Mouse (Mus musculus) thymus, adult 2 months (tissue): ENCODE data around the gene Bcas3. TPM values are rescaled to one million over a fixed set of nuclear protein-coding genes. Genes with fewer than 3 reads are reported as not detected.

Experiments used
- DNase-seq: peaks from one replicate; pipeline ENCODE4 v3.0.0; 2021
- H3K27ac ChIP-seq: fragments of 200-500 bp; 2 replicates; pipeline ENCODE4 v1.5.1; 2012; ENCODE audit warnings: low read length, control low read depth; ENCODE audit not compliant: control insufficient read depth, insufficient read depth
- H3K27me3 ChIP-seq: fragments of 200-500 bp; 2 replicates; pipeline ENCODE4 v1.6.1; 2012; ENCODE audit warnings: mild to moderate bottlenecking, low read length, moderate library complexity, mixed read lengths; ENCODE audit not compliant: control insufficient read depth, insufficient read depth
- H3K36me3 ChIP-seq: fragments of 200-500 bp; 2 replicates; pipeline ENCODE4 v1.6.1; 2012; ENCODE audit warnings: mild to moderate bottlenecking, low read length, moderate library complexity; ENCODE audit not compliant: control insufficient read depth, insufficient read depth
- H3K4me1 ChIP-seq: fragments of 200-500 bp; replicated peaks from 2 replicates; pipeline ENCODE4 v1.6.1; 2012; ENCODE audit warnings: low read length; ENCODE audit not compliant: control insufficient read depth, insufficient read depth
- H3K4me3 ChIP-seq: fragments of 200-500 bp; 2 replicates; pipeline ENCODE4 v1.5.1; 2012; ENCODE audit warnings: mild to moderate bottlenecking, low read length, control low read depth, moderate library complexity; ENCODE audit not compliant: control insufficient read depth, insufficient read depth
- CTCF ChIP-seq: fragments of 200-500 bp; IDR thresholded peaks from 2 replicates; pipeline ENCODE4 v1.5.1; 2012; ENCODE audit warnings: mild to moderate bottlenecking, control low read depth, low read length, moderate library complexity, borderline replicate concordance; ENCODE audit not compliant: control insufficient read depth, poor library complexity, insufficient read depth; ENCODE audit errors: extremely low read depth
- POLR2A ChIP-seq: fragments of 200-500 bp; IDR thresholded peaks from 2 replicates; pipeline ENCODE4 v1.6.1; 2012; ENCODE audit warnings: mild to moderate bottlenecking, low read length, control low read depth, moderate library complexity; ENCODE audit not compliant: control insufficient read depth, poor library complexity, insufficient read depth; ENCODE audit errors: extremely low read depth
- WGBS: fragments of 180-500 bp; shearing (Covaris S2); methylation state at CpG from one replicate; pipeline ENCODE4 v1.1.7; 2018; 5-methylcytosine and 5-hydroxymethylcytosine counted together
- polyA plus RNA-seq: library from polyadenylated mRNA; depleted of rRNA; stranded (reverse); fragments of >200 nt; gene quantifications from 2 replicates; pipeline ENCODE4 v1.2.3, GENCODE M21; 2012; rRNA removed

Bcas3 gene
- polyA plus RNA-seq, 1 experiment = 42.5 TPM

- no peak for TF ChIP-seq POLR2A
- TF ChIP-seq CTCF = no peak
- DNase-seq = no peak
Measured at GRCm38 (mm10) chr11:85857997-85858698, 505.2 kb downstream of the Bcas3 start.

DNA sequence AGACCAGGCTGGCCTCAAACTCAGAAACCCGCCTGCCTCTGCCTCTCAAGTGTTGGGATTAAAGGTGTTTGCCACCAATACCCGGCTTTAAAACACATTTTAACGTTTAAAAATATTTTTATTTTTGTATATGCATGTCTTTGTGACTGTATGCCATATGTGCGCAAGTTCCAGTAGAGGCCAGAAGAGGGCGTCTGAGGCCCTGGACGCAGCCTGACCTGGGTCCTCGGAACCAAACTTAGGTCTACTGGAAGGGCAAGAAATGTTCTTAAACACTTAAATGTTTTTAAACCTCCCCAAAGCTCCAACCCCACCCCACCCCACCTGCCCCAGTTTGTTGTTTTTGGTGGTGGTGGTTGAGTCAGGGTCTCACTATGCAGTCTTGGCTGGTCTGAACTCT is 511.4 kb downstream of the Bcas3 start:
- 50% methylated on average over 7 of the region's 7 CpGs for WGBS

More at GRCm38 (mm10) chr11:85857997-85858698, 505.2 kb downstream of the Bcas3 start:
- Histone ChIP-seq H3K36me3 (no peaks in the 10 kb centered on the region), H3K4me1 (no peaks in the 10 kb centered on the region), H3K4me3 (no peak overlapping the region), H3K27ac (no peak overlapping the region), H3K27me3 (no peaks in the 10 kb centered on the region)
- 55% methylated on average over 6 of the region's 6 CpGs for WGBS

More for the DNA sequence above, 511.4 kb downstream of the Bcas3 start:
- Histone ChIP-seq H3K4me3 (no peak overlapping the region), H3K4me1 (no peaks in the 10 kb centered on the region), H3K27ac (no peak overlapping the region), H3K27me3 (no peaks in the 10 kb centered on the region), H3K36me3 (no peaks in the 10 kb centered on the region)
- DNase-seq = no peak
- TF ChIP-seq POLR2A (no peak), CTCF (no peak)

Other genes starting within 250 kb of the Bcas3 start
- gene Usp32, start 213.0 kb upstream of the Bcas3 start, polyA plus RNA-seq = 4.0 and 4.4 TPM in 2 replicates
- gene 1700125H20Rik, start 182.8 kb upstream of the Bcas3 start, polyA plus RNA-seq = not detected in 2 replicates
- gene Appbp2, start 118.0 kb upstream of the Bcas3 start, polyA plus RNA-seq = 13.8 and 17.8 TPM in 2 replicates
- 12.8 and 15.2 TPM in 2 replicates for gene Ppm1d, start 41.9 kb upstream of the Bcas3 start, polyA plus RNA-seq